Mouse (Mus musculus): ENCODE measurements around the gene Tnc. TPM values are rescaled to one million over a fixed set of nuclear protein-coding genes. Genes with fewer than 3 reads are reported as not detected.

The Tnc gene
- polyA plus RNA-seq, 1 experiment: not detected

- TF ChIP-seq GATA1 (IDR thresholded peaks at IDR 0.05; ENCODE audit: low read length): no peak
These were observed 98.6 kb downstream of the Tnc start for GRCm38 (mm10) chr4:63948066-63948687.

GRCm38 (mm10) chr4:63943813-63944212, 103.0 kb downstream of the Tnc start:
- TF ChIP-seq GATA1 (IDR thresholded peaks at IDR 0.05; ENCODE audit: low read length): no peak

GRCm38 (mm10) chr4:63942875-63943274, 103.9 kb downstream of the Tnc start:
- TF ChIP-seq GATA1 (IDR thresholded peaks at IDR 0.05; ENCODE audit: low read length): no peak

GRCm38 (mm10) chr4:63941420-63941819, 105.4 kb downstream of the Tnc start:
- TF ChIP-seq GATA1 (IDR thresholded peaks at IDR 0.05; ENCODE audit: low read length): no peak

- TF ChIP-seq GATA1 (IDR thresholded peaks at IDR 0.05; ENCODE audit: low read length): no peak
These were observed 107.4 kb downstream of the Tnc start for GRCm38 (mm10) chr4:63939428-63939827.

GRCm38 (mm10) chr4:63935960-63936359, 110.9 kb downstream of the Tnc start:
- TF ChIP-seq GATA1 (IDR thresholded peaks at IDR 0.05; ENCODE audit: low read length): no peak

- TF ChIP-seq GATA1 (IDR thresholded peaks at IDR 0.05; ENCODE audit: low read length): no peak
These were observed 111.5 kb downstream of the Tnc start for GRCm38 (mm10) chr4:63935314-63935713.

GRCm38 (mm10) chr4:63930863-63931262, 116.0 kb downstream of the Tnc start:
- TF ChIP-seq GATA1 (IDR thresholded peaks at IDR 0.05; ENCODE audit: low read length): no peak

- no peak for TF ChIP-seq GATA1 (IDR thresholded peaks at IDR 0.05; ENCODE audit: low read length)
These were observed 117.3 kb downstream of the Tnc start for GRCm38 (mm10) chr4:63929490-63929889.

GRCm38 (mm10) chr4:63928192-63928591, 118.6 kb downstream of the Tnc start:
- no peak for TF ChIP-seq GATA1 (IDR thresholded peaks at IDR 0.05; ENCODE audit: low read length)

- TF ChIP-seq GATA1 (IDR thresholded peaks at IDR 0.05; ENCODE audit: low read length): no peak
These were observed 129.6 kb downstream of the Tnc start for GRCm38 (mm10) chr4:63917181-63917580.

- TF ChIP-seq GATA1 (IDR thresholded peaks at IDR 0.05; ENCODE audit: low read length): no peak
These were observed 130.1 kb downstream of the Tnc start for GRCm38 (mm10) chr4:63916753-63917152.

GRCm38 (mm10) chr4:63916288-63916687, 130.5 kb downstream of the Tnc start:
- TF ChIP-seq GATA1 (IDR thresholded peaks at IDR 0.05; ENCODE audit: low read length): no peak

Other genes with a start within 250 kb of the Tnc start
- not detected in 2 replicates for gene Tnfsf8, start 185.7 kb downstream of the Tnc start, polyA plus RNA-seq (2012)

Measured in G1E-ER4 (cell line).